Mouse (Mus musculus): Measurements from ENCODE around the gene Elp5.
A peak's percentile ranks its signal among the peaks of the same experiment; 100 is the strongest.

DNA sequence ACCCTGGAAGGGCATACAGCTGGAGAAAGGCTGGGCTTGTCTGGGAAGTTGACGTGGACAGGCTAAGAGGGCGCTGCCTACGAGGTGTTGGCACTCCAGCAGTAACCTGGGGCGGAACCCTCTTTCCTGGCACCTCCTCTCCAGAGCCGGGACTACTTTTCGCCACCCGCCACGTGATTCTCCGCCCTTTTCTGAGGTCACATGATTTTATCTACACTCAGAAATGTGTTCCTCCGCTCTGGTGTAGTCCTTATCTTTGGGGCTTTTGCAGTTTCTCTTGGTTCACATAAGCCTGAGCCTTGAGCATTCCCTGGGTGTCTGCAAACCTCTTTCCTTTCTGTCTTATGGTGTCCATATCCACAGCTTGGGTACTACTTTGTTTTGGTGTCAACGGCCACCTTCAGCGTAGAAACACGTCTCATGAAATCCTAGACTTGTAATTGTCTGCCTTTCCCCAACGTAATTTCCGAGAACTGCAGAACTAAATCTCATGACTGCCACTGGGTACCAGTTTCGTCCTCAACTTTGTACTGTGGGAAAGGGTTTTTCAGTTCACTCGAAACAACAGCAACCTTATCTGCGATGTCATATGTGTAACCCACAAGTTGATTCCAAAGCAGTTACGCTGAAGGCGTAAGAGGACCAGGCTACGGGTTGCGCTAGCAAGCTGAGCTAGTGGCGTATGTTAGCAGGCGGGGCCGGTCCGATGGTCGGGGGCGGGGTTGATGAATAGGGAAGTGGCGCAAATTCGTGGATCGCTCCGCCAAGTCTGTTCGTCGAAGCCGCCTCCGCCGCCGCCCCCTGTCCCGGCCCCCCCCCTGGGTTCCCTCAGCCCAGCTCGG lies 8.8 kb upstream of the Elp5 start, which contains the start of gene Gabarap:
- TF ChIP-seq GATA1 (IDR thresholded peaks at IDR 0.05; ENCODE audit: borderline replicate concordance, low read length) (peak; percentile 78; the same call in 1 of the 3 replicates), FLI1 (IDR thresholded peaks at IDR 0.05; ENCODE audit: low read length) (no peak)
